Mouse (Mus musculus): ENCODE measurements around the gene Papss1. TPM values are rescaled to one million over a fixed set of nuclear protein-coding genes. Genes with fewer than 3 reads are reported as not detected.

The Papss1 gene
- polyA plus RNA-seq, 1 experiment from 2014 or later = 5.6 TPM

GRCm38 (mm10) chr3:131608112-131608511 is 43.5 kb downstream of the Papss1 start:
- TF ChIP-seq EP300 (IDR thresholded peaks at IDR 0.05; ENCODE audit: low read depth) (no peak), CTCF (IDR thresholded peaks at IDR 0.05; ENCODE audit: low read depth) (no peak)
- peaks cover 5% of the 10 kb centered on the region for H3K4me1 ChIP-seq (ENCODE audit: insufficient read depth)
- H3K27me3 ChIP-seq (ENCODE audit: insufficient read depth, low read length) = no peaks in the 10 kb centered on the region
- H3K4me3 ChIP-seq (ENCODE audit: low read depth, low read length) = no peak overlapping the region
- DNase-seq (no peak), ATAC-seq (no peak)
- H3K4me2 ChIP-seq (ENCODE audit: low read depth, low read length) = no peak overlapping the region
- H3K27ac ChIP-seq (ENCODE audit: low read depth) = no peak overlapping the region
- H3K9ac ChIP-seq (replicated peaks) = no peak overlapping the region
- H3K9me3 ChIP-seq (ENCODE audit: low read length) = no peaks in the 10 kb centered on the region
- WGBS (ENCODE audit: insufficient replicate concordance) = 81% methylated on average over 6 of the region's 6 CpGs
- H3K36me3 ChIP-seq (replicated peaks; ENCODE audit: insufficient read depth, low read length) = no peaks in the 10 kb centered on the region

DNA sequence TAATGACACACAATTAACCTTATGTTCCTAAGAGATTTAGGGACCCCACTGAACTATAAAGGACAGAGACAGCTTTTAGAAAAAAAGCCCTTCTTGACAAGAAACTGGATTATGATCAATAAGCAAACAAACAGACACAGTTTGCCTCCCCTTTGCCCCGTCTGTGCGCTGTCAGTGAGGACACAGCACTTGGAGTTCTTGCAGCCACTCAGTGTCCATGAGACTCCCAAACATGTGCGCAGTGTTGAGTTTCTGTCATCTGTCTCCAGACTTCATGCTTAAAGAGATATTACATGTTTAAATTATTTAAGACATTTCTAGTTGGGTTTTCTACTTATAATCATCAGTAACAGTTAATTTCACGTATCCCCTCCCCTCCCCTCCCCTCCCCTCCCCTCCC is 45.1 kb downstream of the Papss1 start:
- DNase-seq = no peak

DNA sequence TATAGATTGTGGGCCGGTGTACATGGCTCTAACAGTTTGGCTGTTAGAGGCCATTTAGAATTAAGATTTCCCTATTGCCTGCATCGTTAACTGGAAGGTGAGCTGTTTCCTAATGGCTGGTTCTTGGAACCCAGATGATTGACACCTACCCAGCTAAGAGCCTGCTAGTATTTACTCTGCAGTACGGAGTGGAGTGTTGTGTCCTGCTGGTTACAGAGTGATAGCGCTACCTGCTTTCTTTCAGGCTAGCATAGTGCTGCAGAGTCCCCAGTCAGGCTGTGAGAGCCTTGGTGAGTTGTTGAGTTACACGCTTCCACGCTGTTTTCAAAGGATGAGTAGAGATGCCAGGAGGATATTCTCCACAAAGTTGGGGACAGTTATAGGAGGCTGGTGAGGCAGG is 46.0 kb downstream of the Papss1 start:
- H3K27me3 ChIP-seq (ENCODE audit: insufficient read depth, low read length) = no peaks in the 10 kb centered on the region
- H3K9ac ChIP-seq (replicated peaks) = no peak overlapping the region
- no peaks in the 10 kb centered on the region for H3K9me3 ChIP-seq (ENCODE audit: low read length)
- ATAC-seq (no peak), DNase-seq (no peak)
- no peak overlapping the region for H3K27ac ChIP-seq (ENCODE audit: low read depth)
- no peaks in the 10 kb centered on the region for H3K36me3 ChIP-seq (replicated peaks; ENCODE audit: insufficient read depth, low read length)
- peaks cover 5% of the 10 kb centered on the region for H3K4me1 ChIP-seq (ENCODE audit: insufficient read depth)
- no peak overlapping the region for H3K4me2 ChIP-seq (ENCODE audit: low read depth, low read length)
- H3K4me3 ChIP-seq (ENCODE audit: low read depth, low read length) = no peak overlapping the region
- TF ChIP-seq CTCF (IDR thresholded peaks at IDR 0.05; ENCODE audit: low read depth) (no peak), EP300 (IDR thresholded peaks at IDR 0.05; ENCODE audit: low read depth) (no peak)
- WGBS (ENCODE audit: insufficient replicate concordance) = 71% methylated on average over 6 of the region's 6 CpGs

More for the DNA sequence above, 45.1 kb downstream of the Papss1 start:
- no peak overlapping the region for H3K9ac ChIP-seq (replicated peaks)
- no peak for ATAC-seq
- 73% methylated on average over 4 of the region's 4 CpGs for WGBS (ENCODE audit: insufficient replicate concordance)
- TF ChIP-seq EP300 (IDR thresholded peaks at IDR 0.05; ENCODE audit: low read depth) (no peak), CTCF (IDR thresholded peaks at IDR 0.05; ENCODE audit: low read depth) (no peak)
- no peak overlapping the region for H3K4me3 ChIP-seq (ENCODE audit: low read depth, low read length)
- no peaks in the 10 kb centered on the region for H3K27me3 ChIP-seq (ENCODE audit: insufficient read depth, low read length)
- H3K27ac ChIP-seq (ENCODE audit: low read depth) = no peak overlapping the region
- no peaks in the 10 kb centered on the region for H3K9me3 ChIP-seq (ENCODE audit: low read length)
- no peaks in the 10 kb centered on the region for H3K36me3 ChIP-seq (replicated peaks; ENCODE audit: insufficient read depth, low read length)
- H3K4me1 ChIP-seq (ENCODE audit: insufficient read depth) = peaks cover 5% of the 10 kb centered on the region
- no peak overlapping the region for H3K4me2 ChIP-seq (ENCODE audit: low read depth, low read length)

GRCm38 (mm10) chr3:131612847-131613246 is 48.3 kb downstream of the Papss1 start:
- Histone ChIP-seq H3K9ac (replicated peaks) (no peak overlapping the region), H3K4me3 (ENCODE audit: low read depth, low read length) (no peak overlapping the region), H3K9me3 (ENCODE audit: low read length) (no peaks in the 10 kb centered on the region), H3K4me1 (ENCODE audit: insufficient read depth) (peaks cover 5% of the 10 kb centered on the region), H3K27ac (ENCODE audit: low read depth) (no peak overlapping the region), H3K27me3 (ENCODE audit: insufficient read depth, low read length) (no peaks in the 10 kb centered on the region), H3K4me2 (ENCODE audit: low read depth, low read length) (no peak overlapping the region), H3K36me3 (replicated peaks; ENCODE audit: insufficient read depth, low read length) (no peaks in the 10 kb centered on the region)
- DNase-seq = no peak
- TF ChIP-seq EP300 (IDR thresholded peaks at IDR 0.05; ENCODE audit: low read depth) (no peak), CTCF (IDR thresholded peaks at IDR 0.05; ENCODE audit: low read depth) (no peak)
- 68% methylated on average over 5 of the region's 5 CpGs for WGBS (ENCODE audit: insufficient replicate concordance)
- ATAC-seq = no peak

GRCm38 (mm10) chr3:131614056-131614455 is 49.5 kb downstream of the Papss1 start:
- DNase-seq = no peak
- 80% methylated on average over 8 of the region's 8 CpGs for WGBS (ENCODE audit: insufficient replicate concordance)
- no peaks in the 10 kb centered on the region for H3K9me3 ChIP-seq (ENCODE audit: low read length)

GRCm38 (mm10) chr3:131618580-131619338 is 54.2 kb downstream of the Papss1 start:
- Histone ChIP-seq H3K9ac (replicated peaks) (no peak overlapping the region), H3K27me3 (ENCODE audit: insufficient read depth, low read length) (no peaks in the 10 kb centered on the region), H3K4me1 (ENCODE audit: insufficient read depth) (no peaks in the 10 kb centered on the region), H3K4me2 (ENCODE audit: low read depth, low read length) (no peak overlapping the region), H3K36me3 (replicated peaks; ENCODE audit: insufficient read depth, low read length) (no peaks in the 10 kb centered on the region; the same call in 1 of the 2 replicates), H3K27ac (ENCODE audit: low read depth) (no peak overlapping the region), H3K4me3 (ENCODE audit: low read depth, low read length) (no peak overlapping the region), H3K9me3 (ENCODE audit: low read length) (no peaks in the 10 kb centered on the region)
- DNase-seq (no peak), ATAC-seq (no peak)
- TF ChIP-seq EP300 (IDR thresholded peaks at IDR 0.05; ENCODE audit: low read depth) = no peak
- no peak for TF ChIP-seq CTCF (IDR thresholded peaks at IDR 0.05; ENCODE audit: low read depth)
- WGBS (ENCODE audit: insufficient replicate concordance) = 83% methylated on average over 18 of the region's 18 CpGs

More at GRCm38 (mm10) chr3:131614056-131614455, 49.5 kb downstream of the Papss1 start:
- no peak for ATAC-seq
- H3K4me2 ChIP-seq (ENCODE audit: low read depth, low read length) = no peak overlapping the region
- H3K27ac ChIP-seq (ENCODE audit: low read depth) = no peak overlapping the region
- H3K36me3 ChIP-seq (replicated peaks; ENCODE audit: insufficient read depth, low read length) = no peaks in the 10 kb centered on the region
- no peak for TF ChIP-seq CTCF (IDR thresholded peaks at IDR 0.05; ENCODE audit: low read depth)
- TF ChIP-seq EP300 (IDR thresholded peaks at IDR 0.05; ENCODE audit: low read depth) = no peak
- H3K9ac ChIP-seq (replicated peaks) = no peak overlapping the region
- no peak overlapping the region for H3K4me3 ChIP-seq (ENCODE audit: low read depth, low read length)
- H3K4me1 ChIP-seq (ENCODE audit: insufficient read depth) = peaks cover 5% of the 10 kb centered on the region
- no peaks in the 10 kb centered on the region for H3K27me3 ChIP-seq (ENCODE audit: insufficient read depth, low read length)

Data from liver, postnatal 0 days (tissue).